Mouse (Mus musculus): ENCODE data around the gene Sesn3. TPM values are rescaled to one million over a fixed set of nuclear protein-coding genes. Genes with fewer than 3 reads are reported as not detected.

Sesn3 gene
- total and polyA plus RNA-seq, 2 experiments from 2014 or later = 16.3 to 40.5 TPM

- 0 out of 2 replicates have a peak overlapping the region, but pooled peaks have one; percentile 29 for H3K27ac ChIP-seq (ENCODE audit: low read depth, low read length)
- 65% methylated on average over 4 of the region's 4 CpGs for WGBS
- H3K27me3 ChIP-seq (ENCODE audit: insufficient read depth, low read length) = no peaks in the 10 kb centered on the region
- H3K9me3 ChIP-seq (ENCODE audit: low read length) = peaks cover 5% of the 10 kb centered on the region; the same call in 1 of the 2 replicates
- ATAC-seq = no peak
- H3K36me3 ChIP-seq (ENCODE audit: insufficient read depth) = no peaks in the 10 kb centered on the region
- TF ChIP-seq CTCF (IDR thresholded peaks at IDR 0.05; ENCODE audit: low read depth) = no peak
- H3K9ac ChIP-seq = no peak overlapping the region
- H3K4me3 ChIP-seq (ENCODE audit: low read depth, low read length) = no peak overlapping the region
- no peaks in the 10 kb centered on the region for H3K4me1 ChIP-seq (ENCODE audit: insufficient read depth)
- DNase-seq = no peak
- no peak overlapping the region for H3K4me2 ChIP-seq (ENCODE audit: low read depth)
These were observed 90.7 kb downstream of the Sesn3 start for GRCm38 (mm10) chr9:14365481-14366125.

GRCm38 (mm10) chr9:14367850-14368249 lies 93.0 kb downstream of the Sesn3 start:
- TF ChIP-seq CTCF (IDR thresholded peaks at IDR 0.05; ENCODE audit: low read depth) = no peak
- H3K4me3 ChIP-seq (ENCODE audit: low read depth, low read length) = no peak overlapping the region
- no peak overlapping the region for H3K27ac ChIP-seq (ENCODE audit: low read depth, low read length)
- H3K4me2 ChIP-seq (ENCODE audit: low read depth) = no peak overlapping the region
- H3K27me3 ChIP-seq (ENCODE audit: insufficient read depth, low read length) = no peaks in the 10 kb centered on the region
- no peak overlapping the region for H3K9ac ChIP-seq
- H3K9me3 ChIP-seq (ENCODE audit: low read length) = peaks cover 5% of the 10 kb centered on the region; the same call in 1 of the 2 replicates
- 94% methylated on average over 4 of the region's 4 CpGs for WGBS
- DNase-seq (no peak), ATAC-seq (no peak)
- no peaks in the 10 kb centered on the region for H3K4me1 ChIP-seq (ENCODE audit: insufficient read depth)
- no peaks in the 10 kb centered on the region for H3K36me3 ChIP-seq (ENCODE audit: insufficient read depth)

- no peak for ATAC-seq
- no peak for DNase-seq
- no peak overlapping the region for H3K9ac ChIP-seq
- no peak for TF ChIP-seq CTCF (IDR thresholded peaks at IDR 0.05; ENCODE audit: low read depth)
- no peaks in the 10 kb centered on the region for H3K27me3 ChIP-seq (ENCODE audit: insufficient read depth, low read length)
- H3K27ac ChIP-seq (ENCODE audit: low read depth, low read length) = no peak overlapping the region
- H3K36me3 ChIP-seq (ENCODE audit: insufficient read depth) = no peaks in the 10 kb centered on the region
- H3K4me2 ChIP-seq (ENCODE audit: low read depth) = no peak overlapping the region
- H3K4me1 ChIP-seq (ENCODE audit: insufficient read depth) = no peaks in the 10 kb centered on the region
- no peak overlapping the region for H3K4me3 ChIP-seq (ENCODE audit: low read depth, low read length)
- H3K9me3 ChIP-seq (ENCODE audit: low read length) = peaks cover 5% of the 10 kb centered on the region; the same call in 1 of the 2 replicates
These were observed 94.4 kb downstream of the Sesn3 start for GRCm38 (mm10) chr9:14369271-14369670.

- H3K9me3 ChIP-seq (ENCODE audit: low read length) = peaks cover 5% of the 10 kb centered on the region; the same call in 1 of the 2 replicates
- DNase-seq (no peak), ATAC-seq (no peak)
- no peak overlapping the region for H3K4me2 ChIP-seq (ENCODE audit: low read depth)
- H3K36me3 ChIP-seq (ENCODE audit: insufficient read depth) = no peaks in the 10 kb centered on the region
- H3K4me3 ChIP-seq (ENCODE audit: low read depth, low read length) = no peak overlapping the region
- H3K27ac ChIP-seq (ENCODE audit: low read depth, low read length) = no peak overlapping the region
- no peaks in the 10 kb centered on the region for H3K27me3 ChIP-seq (ENCODE audit: insufficient read depth, low read length)
- no peak for TF ChIP-seq CTCF (IDR thresholded peaks at IDR 0.05; ENCODE audit: low read depth)
- H3K9ac ChIP-seq = no peak overlapping the region
- no peaks in the 10 kb centered on the region for H3K4me1 ChIP-seq (ENCODE audit: insufficient read depth)
These were observed 97.6 kb downstream of the Sesn3 start for GRCm38 (mm10) chr9:14372440-14372839.

GRCm38 (mm10) chr9:14376149-14376548 lies 101.3 kb downstream of the Sesn3 start:
- no peaks in the 10 kb centered on the region for H3K4me1 ChIP-seq (ENCODE audit: insufficient read depth)
- DNase-seq = no peak
- no peak overlapping the region for H3K4me2 ChIP-seq (ENCODE audit: low read depth)
- no peaks in the 10 kb centered on the region for H3K36me3 ChIP-seq (ENCODE audit: insufficient read depth)
- H3K4me3 ChIP-seq (ENCODE audit: low read depth, low read length) = no peak overlapping the region
- H3K27ac ChIP-seq (ENCODE audit: low read depth, low read length) = no peak overlapping the region
- no peaks in the 10 kb centered on the region for H3K9me3 ChIP-seq (ENCODE audit: low read length)
- ATAC-seq = no peak
- no peak overlapping the region for H3K9ac ChIP-seq
- no peaks in the 10 kb centered on the region for H3K27me3 ChIP-seq (ENCODE audit: insufficient read depth, low read length)
- TF ChIP-seq CTCF (IDR thresholded peaks at IDR 0.05; ENCODE audit: low read depth) = no peak
- 90% methylated on average over 4 of the region's 4 CpGs for WGBS

- 84% methylated on average over 2 of the region's 2 CpGs for WGBS
- Histone ChIP-seq H3K4me3 (ENCODE audit: low read depth, low read length) (no peak overlapping the region), H3K36me3 (ENCODE audit: insufficient read depth) (no peaks in the 10 kb centered on the region), H3K9me3 (ENCODE audit: low read length) (no peaks in the 10 kb centered on the region), H3K4me1 (ENCODE audit: insufficient read depth) (peaks cover 6% of the 10 kb centered on the region), H3K9ac (no peak overlapping the region), H3K4me2 (ENCODE audit: low read depth) (no peak overlapping the region), H3K27me3 (ENCODE audit: insufficient read depth, low read length) (no peaks in the 10 kb centered on the region), H3K27ac (ENCODE audit: low read depth, low read length) (no peak overlapping the region)
- DNase-seq = no peak
- TF ChIP-seq CTCF (IDR thresholded peaks at IDR 0.05; ENCODE audit: low read depth) = no peak
- no peak for ATAC-seq
These were observed 103.3 kb downstream of the Sesn3 start for GRCm38 (mm10) chr9:14378151-14378550.

- DNase-seq = no peak
- H3K9ac ChIP-seq = peak overlapping the region; percentile 86
- TF ChIP-seq CTCF (IDR thresholded peaks at IDR 0.05; ENCODE audit: low read depth) = no peak
- H3K4me2 ChIP-seq (ENCODE audit: low read depth) = peak overlapping the region; percentile 91
- no peaks in the 10 kb centered on the region for H3K27me3 ChIP-seq (ENCODE audit: insufficient read depth, low read length)
- H3K4me3 ChIP-seq (ENCODE audit: low read depth, low read length) = peak overlapping the region; percentile 60
- no peaks in the 10 kb centered on the region for H3K36me3 ChIP-seq (ENCODE audit: insufficient read depth)
- peak overlapping the region; percentile 85; the same call in 1 of the 2 replicates for H3K27ac ChIP-seq (ENCODE audit: low read depth, low read length)
- no peaks in the 10 kb centered on the region for H3K9me3 ChIP-seq (ENCODE audit: low read length)
- 34% methylated on average over 8 of the region's 8 CpGs for WGBS
- no peak for ATAC-seq
- peaks cover 6% of the 10 kb centered on the region for H3K4me1 ChIP-seq (ENCODE audit: insufficient read depth)
These were observed 105.0 kb downstream of the Sesn3 start for GRCm38 (mm10) chr9:14379769-14380385.
